Mouse (Mus musculus): ENCODE data around the gene Trpt1. TPM values are rescaled to one million over a fixed set of nuclear protein-coding genes. Genes with fewer than 3 reads are reported as not detected.

Gene Trpt1
- polyA plus RNA-seq, 1 experiment from 2014 or later = 9.5 TPM

GRCm38 (mm10) chr19:6968491-6969271 lies 27.2 kb upstream of the Trpt1 start:
- 13% methylated on average over 15 of the region's 15 CpGs for WGBS
- peaks cover 44% of the 10 kb centered on the region for H3K4me1 ChIP-seq
- H3K36me3 ChIP-seq = peaks cover 18% of the 10 kb centered on the region
- peaks cover 60% of the 10 kb centered on the region for H3K27me3 ChIP-seq (ENCODE audit: low read depth, poor library complexity, severe bottlenecking)
- H3K9me3 ChIP-seq (replicated peaks) = no peaks in the 10 kb centered on the region
- no peak for DNase-seq (ENCODE audit: low spot score)
- peak overlapping the region; percentile 82 for H3K27ac ChIP-seq (replicated peaks)
- peak overlapping the region; percentile 64 for H3K4me3 ChIP-seq

- H3K4me1 ChIP-seq = peaks cover 50% of the 10 kb centered on the region
- H3K36me3 ChIP-seq = peaks cover 15% of the 10 kb centered on the region
- H3K4me3 ChIP-seq = peak overlapping the region; percentile 64
- under 1% methylated on average over 20 of the region's 20 CpGs for WGBS
- no peaks in the 10 kb centered on the region for H3K9me3 ChIP-seq (replicated peaks)
- DNase-seq (ENCODE audit: low spot score) = no peak
- peaks cover 60% of the 10 kb centered on the region for H3K27me3 ChIP-seq (ENCODE audit: low read depth, poor library complexity, severe bottlenecking)
- peak overlapping the region; percentile 82 for H3K27ac ChIP-seq (replicated peaks)
These were observed 26.7 kb upstream of the Trpt1 start for GRCm38 (mm10) chr19:6969291-6969664.

GRCm38 (mm10) chr19:6969665-6970381 lies 26.1 kb upstream of the Trpt1 start:
- peak overlapping the region; percentile 64 for H3K4me3 ChIP-seq
- peaks cover 51% of the 10 kb centered on the region for H3K4me1 ChIP-seq
- peak overlapping the region; percentile 82 for H3K27ac ChIP-seq (replicated peaks)
- H3K9me3 ChIP-seq (replicated peaks) = no peaks in the 10 kb centered on the region
- peak; percentile 73 for DNase-seq (ENCODE audit: low spot score)
- 2% methylated on average over 44 of the region's 55 CpGs for WGBS
- peaks cover 10% of the 10 kb centered on the region for H3K36me3 ChIP-seq
- H3K27me3 ChIP-seq (ENCODE audit: low read depth, poor library complexity, severe bottlenecking) = peaks cover 60% of the 10 kb centered on the region

- no peak for DNase-seq (ENCODE audit: low spot score)
These were observed 25.4 kb upstream of the Trpt1 start for GRCm38 (mm10) chr19:6970460-6971085.

GRCm38 (mm10) chr19:6971644-6972043 lies 24.3 kb upstream of the Trpt1 start:
- 0 out of 2 replicates have a peak overlapping the region, but pooled peaks have one; percentile 2 for H3K27ac ChIP-seq (replicated peaks)
- H3K4me3 ChIP-seq = no peak overlapping the region
- peaks cover 61% of the 10 kb centered on the region for H3K4me1 ChIP-seq
- no peaks in the 10 kb centered on the region for H3K9me3 ChIP-seq (replicated peaks)
- no peak for DNase-seq (ENCODE audit: low spot score)
- peaks cover 5% of the 10 kb centered on the region for H3K36me3 ChIP-seq
- WGBS = 56% methylated on average over 6 of the region's 6 CpGs
- H3K27me3 ChIP-seq (ENCODE audit: low read depth, poor library complexity, severe bottlenecking) = peaks cover 60% of the 10 kb centered on the region

More at GRCm38 (mm10) chr19:6970460-6971085, 25.4 kb upstream of the Trpt1 start:
- peaks cover 60% of the 10 kb centered on the region for H3K27me3 ChIP-seq (ENCODE audit: low read depth, poor library complexity, severe bottlenecking)
- H3K4me1 ChIP-seq = peaks cover 51% of the 10 kb centered on the region
- H3K9me3 ChIP-seq (replicated peaks) = no peaks in the 10 kb centered on the region
- WGBS = 23% methylated on average over 11 of the region's 11 CpGs
- peak overlapping the region; percentile 64 for H3K4me3 ChIP-seq
- peak overlapping the region; percentile 82 for H3K27ac ChIP-seq (replicated peaks)
- peaks cover 2% of the 10 kb centered on the region for H3K36me3 ChIP-seq

GRCm38 (mm10) chr19:6972247-6972917 lies 23.5 kb upstream of the Trpt1 start:
- H3K9me3 ChIP-seq (replicated peaks) = no peaks in the 10 kb centered on the region
- H3K4me1 ChIP-seq = peaks cover 69% of the 10 kb centered on the region
- WGBS = 80% methylated on average over 13 of the region's 13 CpGs
- 0 out of 2 replicates have a peak overlapping the region, but pooled peaks have one; percentile 9 for H3K4me3 ChIP-seq
- H3K27me3 ChIP-seq (ENCODE audit: low read depth, poor library complexity, severe bottlenecking) = peaks cover 55% of the 10 kb centered on the region
- no peak for DNase-seq (ENCODE audit: low spot score)
- H3K27ac ChIP-seq (replicated peaks) = no peak overlapping the region
- H3K36me3 ChIP-seq = peaks cover 12% of the 10 kb centered on the region

GRCm38 (mm10) chr19:6973581-6974190 lies 22.2 kb upstream of the Trpt1 start:
- WGBS = 36% methylated on average over 12 of the region's 12 CpGs
- peaks cover 73% of the 10 kb centered on the region for H3K4me1 ChIP-seq

GRCm38 (mm10) chr19:6974211-6975205 lies 21.4 kb upstream of the Trpt1 start, which contains the start of gene Ppp1r14b:
Ppp1r14b (plus strand) TSS chr19:6974968.
- peaks cover 27% of the 10 kb centered on the region for H3K36me3 ChIP-seq
- DNase-seq (ENCODE audit: low spot score) = peak; percentile 93
- H3K27ac ChIP-seq (replicated peaks) = peak within 1 kb of the TSS; percentile 95
- H3K9me3 ChIP-seq (replicated peaks) = no peaks in the 10 kb centered on the region
- under 1% methylated on average over 82 of the region's 84 CpGs for WGBS
- peak within 1 kb of the TSS; percentile 95 for H3K4me3 ChIP-seq
- peaks cover 73% of the 10 kb centered on the region for H3K4me1 ChIP-seq
- H3K27me3 ChIP-seq (ENCODE audit: low read depth, poor library complexity, severe bottlenecking) = peaks cover 33% of the 10 kb centered on the region

More at GRCm38 (mm10) chr19:6973581-6974190, 22.2 kb upstream of the Trpt1 start:
- Histone ChIP-seq H3K27me3 (ENCODE audit: low read depth, poor library complexity, severe bottlenecking) (peaks cover 42% of the 10 kb centered on the region), H3K27ac (replicated peaks) (peak overlapping the region; percentile 95), H3K36me3 (peaks cover 25% of the 10 kb centered on the region), H3K9me3 (replicated peaks) (no peaks in the 10 kb centered on the region), H3K4me3 (peak overlapping the region; percentile 95)
- DNase-seq (ENCODE audit: low spot score) = no peak

GRCm38 (mm10) chr19:6975537-6976521 lies 20.1 kb upstream of the Trpt1 start, which contains the start of gene Plcb3:
Plcb3 (minus strand) TSS chr19:6976470.
- H3K4me1 ChIP-seq = peaks cover 68% of the 10 kb centered on the region
- peak within 1 kb of the TSS; percentile 95 for H3K27ac ChIP-seq (replicated peaks)
- H3K9me3 ChIP-seq (replicated peaks) = no peaks in the 10 kb centered on the region
- H3K27me3 ChIP-seq (ENCODE audit: low read depth, poor library complexity, severe bottlenecking) = peaks cover 21% of the 10 kb centered on the region
- DNase-seq (ENCODE audit: low spot score) = peak; percentile 78
- H3K4me3 ChIP-seq = peak within 1 kb of the TSS; percentile 95
- H3K36me3 ChIP-seq = peaks cover 27% of the 10 kb centered on the region
- WGBS = 0% methylated on average over 16 of the region's 16 CpGs

All from midbrain, embryonic 10.5 days (tissue).